Mouse (Mus musculus): ENCODE measurements around the gene Fgr.
"Not testable (repeated sequence)": the region's sequence is repeated elsewhere in the genome, so short reads cannot be mapped to it uniquely, and the experiment has no call there.

Gene Fgr

GRCm38 (mm10) chr4:132973814-132974398, at the start of gene Fgr:
Gene Fgr (plus strand): TSS chr4:132974095.
- DNase-seq (ENCODE audit: low spot score in 2 of 2), result peak; percentile 61 to 78

GRCm38 (mm10) chr4:132926520-132926919, 47.4 kb upstream of the Fgr start:
- DNase-seq (ENCODE audit: low spot score in 2 of 2), result not testable (repeated sequence)

- DNase-seq (ENCODE audit: low spot score in 2 of 2), result peak; percentile 49 to 81
Measured at GRCm38 (mm10) chr4:132930784-132931183, 43.1 kb upstream of the Fgr start.

- DNase-seq (ENCODE audit: low spot score in 2 of 2), result no peak
Measured at GRCm38 (mm10) chr4:132932752-132933404, 41.0 kb upstream of the Fgr start.

- no peak for DNase-seq (ENCODE audit: low spot score in 2 of 2)
Measured at GRCm38 (mm10) chr4:132934639-132935038, 39.3 kb upstream of the Fgr start.

- DNase-seq (ENCODE audit: low spot score in 2 of 2), result no peak
Measured at GRCm38 (mm10) chr4:132938181-132938941, 35.5 kb upstream of the Fgr start.

GRCm38 (mm10) chr4:132939421-132940127, 34.3 kb upstream of the Fgr start:
- peak; percentile 72 to 91 for DNase-seq (ENCODE audit: low spot score in 2 of 2)

GRCm38 (mm10) chr4:132941012-132941729, 32.7 kb upstream of the Fgr start:
- DNase-seq (ENCODE audit: low spot score in 2 of 2), result no peak

- DNase-seq (ENCODE audit: low spot score in 2 of 2), result no peak
Measured at GRCm38 (mm10) chr4:132943088-132943487, 30.8 kb upstream of the Fgr start.

- no peak for DNase-seq (ENCODE audit: low spot score in 2 of 2)
Measured at GRCm38 (mm10) chr4:132944106-132944505, 29.8 kb upstream of the Fgr start.

- DNase-seq (ENCODE audit: low spot score in 2 of 2), result no peak
Measured at GRCm38 (mm10) chr4:132944776-132945175, 29.1 kb upstream of the Fgr start.

- DNase-seq (ENCODE audit: low spot score in 2 of 2), result peak; percentile 84 to 95
Measured at GRCm38 (mm10) chr4:132945261-132946046, 28.4 kb upstream of the Fgr start.

GRCm38 (mm10) chr4:132946047-132947001, 27.6 kb upstream of the Fgr start:
- peak; percentile 67 to 85 for DNase-seq (ENCODE audit: low spot score in 2 of 2)

- DNase-seq (ENCODE audit: low spot score in 2 of 2), result no peak
Measured at GRCm38 (mm10) chr4:132949882-132950532, 23.9 kb upstream of the Fgr start.

- no peak for DNase-seq (ENCODE audit: low spot score in 2 of 2)
Measured at GRCm38 (mm10) chr4:132950999-132951398, 22.9 kb upstream of the Fgr start.

- DNase-seq (ENCODE audit: low spot score in 2 of 2), result no peak
Measured at GRCm38 (mm10) chr4:132954530-132955394, 19.1 kb upstream of the Fgr start.

- DNase-seq (ENCODE audit: low spot score in 2 of 2), result no peak
Measured at GRCm38 (mm10) chr4:132955395-132955791, 18.5 kb upstream of the Fgr start.
